Mouse (Mus musculus) midbrain, postnatal 0 days (tissue): ENCODE data around the gene Nudt6. TPM values are rescaled to one million over a fixed set of nuclear protein-coding genes. Genes with fewer than 3 reads are reported as not detected.

Experiments
- ATAC-seq: fragments of 200-750 bp; cut with Nextera tagmentation; 2 replicates; pipeline ENCODE4 v1.8.0; 2017; ENCODE audit warnings: moderate number of reproducible peaks, mild to moderate bottlenecking, moderate TSS enrichment, moderate library complexity; ENCODE audit not compliant: low FRiP score
- DNase-seq: peaks from one replicate; pipeline ENCODE4 v3.0.0-alpha.2; 2015; ENCODE audit warnings: low spot score
- H3K27ac ChIP-seq: fragments of 300-500 bp; sonication (generic); 2 replicates; pipeline ENCODE4 v1.5.1; 2014; ENCODE audit warnings: low read depth, mild to moderate bottlenecking, low read length, mixed read lengths
- H3K27me3 ChIP-seq: fragments of 300-500 bp; sonication (generic); 2 replicates; pipeline ENCODE4 v1.6.1; 2014; ENCODE audit warnings: low read length, control low read depth, mixed read lengths; ENCODE audit not compliant: insufficient read depth
- H3K36me3 ChIP-seq: fragments of 300-500 bp; sonication (generic); 2 replicates; pipeline ENCODE4 v1.6.1; 2014; ENCODE audit warnings: low read length, control low read depth, mixed read lengths; ENCODE audit not compliant: insufficient read depth
- H3K4me1 ChIP-seq: fragments of 300-500 bp; sonication (generic); 2 replicates; pipeline ENCODE4 v1.6.1; 2014; ENCODE audit warnings: mild to moderate bottlenecking, control low read depth, antibody characterized with exemption, low read length, mixed read lengths; ENCODE audit not compliant: insufficient read depth
- H3K4me2 ChIP-seq: fragments of 300-500 bp; sonication (generic); 2 replicates; pipeline ENCODE4 v1.6.1; 2014; ENCODE audit warnings: low read depth, mild to moderate bottlenecking, low read length, mixed read lengths; ENCODE audit not compliant: poor library complexity, severe bottlenecking
- H3K4me3 ChIP-seq: fragments of 300-500 bp; sonication (generic); 2 replicates; pipeline ENCODE4 v1.5.1; 2014; ENCODE audit warnings: low read depth, mild to moderate bottlenecking, low read length, moderate library complexity
- H3K9ac ChIP-seq: fragments of 300-500 bp; sonication (generic); replicated peaks from 2 replicates; pipeline ENCODE4 v1.6.1; 2014; ENCODE audit warnings: mild to moderate bottlenecking, low read length, moderate library complexity, mixed read lengths; ENCODE audit not compliant: poor library complexity, severe bottlenecking
- H3K9me3 ChIP-seq: fragments of 300-500 bp; sonication (generic); 2 replicates; pipeline ENCODE4 v1.6.1; 2016; ENCODE audit warnings: low read length, control low read depth
- CTCF ChIP-seq: IDR thresholded peaks from 2 replicates; pipeline ENCODE4 v1.5.1; 2016; ENCODE audit warnings: antibody characterized with exemption, mild to moderate bottlenecking
- WGBS: fragments of 180-500 bp; shearing (Covaris S2); extraction: QIAGEN DNeasy Blood & Tissue Kit; methylation state at CpG from one replicate; pipeline ENCODE4 v1.1.7; 2014; 5-methylcytosine and 5-hydroxymethylcytosine counted together
- polyA plus RNA-seq: library from polyadenylated mRNA; unstranded; fragments of >200 nt; fragmentation: Nextera tagmentation; extraction: Ambion mirVana; gene quantifications from 2 replicates; pipeline ENCODE4 v1.2.1, GENCODE M21; 2015
- total RNA-seq: library from RNA; depleted of rRNA; stranded (reverse); fragments of >200 nt; gene quantifications from 2 replicates; pipeline ENCODE4 v1.2.3, GENCODE M21; 2014

Gene Nudt6
- total and polyA plus RNA-seq, 2 experiments from 2014 or later, result 4.3 to 10.9 TPM

GRCm38 (mm10) chr3:37398661-37399395 lies 21.2 kb downstream of the Nudt6 start:
- no peaks in the 10 kb centered on the region for H3K36me3 ChIP-seq
- H3K4me2 ChIP-seq, result no peak overlapping the region
- H3K4me1 ChIP-seq, result no peaks in the 10 kb centered on the region
- peak; percentile 49; the same call in 1 of the 2 replicates for ATAC-seq
- no peak for TF ChIP-seq CTCF
- H3K9me3 ChIP-seq, result no peaks in the 10 kb centered on the region
- no peaks in the 10 kb centered on the region for H3K27me3 ChIP-seq
- no peak overlapping the region for H3K9ac ChIP-seq
- WGBS, result 87% methylated on average over 7 of the region's 7 CpGs
- DNase-seq, result peak; percentile 80
- no peak overlapping the region for H3K27ac ChIP-seq
- no peak overlapping the region for H3K4me3 ChIP-seq

- Histone ChIP-seq H3K9ac (no peak overlapping the region), H3K4me1 (no peaks in the 10 kb centered on the region), H3K27me3 (no peaks in the 10 kb centered on the region), H3K27ac (no peak overlapping the region), H3K36me3 (no peaks in the 10 kb centered on the region), H3K4me3 (no peak overlapping the region), H3K9me3 (no peaks in the 10 kb centered on the region), H3K4me2 (no peak overlapping the region)
- DNase-seq, result no peak
- ATAC-seq, result no peak
- TF ChIP-seq CTCF, result no peak
- 91% methylated on average over 3 of the region's 3 CpGs for WGBS
Measured at GRCm38 (mm10) chr3:37397646-37398045, 22.4 kb downstream of the Nudt6 start.

GRCm38 (mm10) chr3:37396930-37397608 lies 22.9 kb downstream of the Nudt6 start:
- H3K4me2 ChIP-seq, result no peak overlapping the region
- H3K4me3 ChIP-seq, result no peak overlapping the region
- no peaks in the 10 kb centered on the region for H3K27me3 ChIP-seq
- TF ChIP-seq CTCF, result no peak
- H3K9ac ChIP-seq, result no peak overlapping the region
- H3K9me3 ChIP-seq, result no peaks in the 10 kb centered on the region
- no peaks in the 10 kb centered on the region for H3K4me1 ChIP-seq
- 88% methylated on average over 5 of the region's 5 CpGs for WGBS
- ATAC-seq (no peak), DNase-seq (no peak)
- no peak overlapping the region for H3K27ac ChIP-seq
- no peaks in the 10 kb centered on the region for H3K36me3 ChIP-seq

- no peak for TF ChIP-seq CTCF
- Histone ChIP-seq H3K36me3 (no peaks in the 10 kb centered on the region), H3K4me3 (no peak overlapping the region), H3K27ac (no peak overlapping the region), H3K4me1 (no peaks in the 10 kb centered on the region), H3K27me3 (no peaks in the 10 kb centered on the region), H3K9ac (no peak overlapping the region), H3K9me3 (no peaks in the 10 kb centered on the region), H3K4me2 (no peak overlapping the region)
- DNase-seq (no peak), ATAC-seq (no peak)
- WGBS, result 87% methylated on average over 6 of the region's 6 CpGs
Measured at GRCm38 (mm10) chr3:37387310-37387709, 32.7 kb downstream of the Nudt6 start.

- H3K9me3 ChIP-seq, result no peaks in the 10 kb centered on the region
- ATAC-seq (no peak), DNase-seq (no peak)
- H3K27me3 ChIP-seq, result no peaks in the 10 kb centered on the region
- 90% methylated on average over 6 of the region's 6 CpGs for WGBS
- no peak overlapping the region for H3K4me3 ChIP-seq
- no peaks in the 10 kb centered on the region for H3K4me1 ChIP-seq
- H3K9ac ChIP-seq, result no peak overlapping the region
- H3K27ac ChIP-seq, result no peak overlapping the region
- no peak overlapping the region for H3K4me2 ChIP-seq
- no peak for TF ChIP-seq CTCF
- H3K36me3 ChIP-seq, result no peaks in the 10 kb centered on the region
Measured at GRCm38 (mm10) chr3:37383096-37383765, 36.8 kb downstream of the Nudt6 start.

GRCm38 (mm10) chr3:37381457-37381856 lies 38.6 kb downstream of the Nudt6 start:
- Histone ChIP-seq H3K9ac (no peak overlapping the region), H3K4me1 (no peaks in the 10 kb centered on the region), H3K4me3 (no peak overlapping the region), H3K27ac (no peak overlapping the region), H3K4me2 (no peak overlapping the region), H3K9me3 (no peaks in the 10 kb centered on the region), H3K36me3 (no peaks in the 10 kb centered on the region), H3K27me3 (no peaks in the 10 kb centered on the region)
- no peak for DNase-seq
- ATAC-seq, result no peak
- no peak for TF ChIP-seq CTCF
- WGBS, result 75% methylated on average over 6 of the region's 6 CpGs
